Mouse (Mus musculus) hindbrain, embryonic 10.5 days (tissue): Measurements from ENCODE around the gene Gfra1. TPM values are rescaled to one million over a fixed set of nuclear protein-coding genes. Genes with fewer than 3 reads are reported as not detected.

ENCODE experiments used
- DNase-seq: peaks from one replicate; pipeline ENCODE4 v3.0.0-alpha.2; 2017; ENCODE audit warnings: low spot score
- H3K27ac ChIP-seq: fragments of 300-500 bp; sonication (generic); 2 replicates; pipeline ENCODE4 v1.5.1; 2016; ENCODE audit warnings: mild to moderate bottlenecking, moderate library complexity
- H3K27me3 ChIP-seq: fragments of 300-500 bp; sonication (generic); 2 replicates; pipeline ENCODE4 v1.6.1; 2016; ENCODE audit warnings: mild to moderate bottlenecking; ENCODE audit not compliant: poor library complexity, insufficient read depth, severe bottlenecking
- H3K36me3 ChIP-seq: fragments of 300-500 bp; sonication (generic); 2 replicates; pipeline ENCODE4 v1.6.1; 2016; ENCODE audit warnings: mild to moderate bottlenecking, moderate library complexity
- H3K4me1 ChIP-seq: fragments of 300-500 bp; sonication (generic); replicated peaks from 2 replicates; pipeline ENCODE4 v1.6.1; 2016; ENCODE audit warnings: mild to moderate bottlenecking
- H3K4me3 ChIP-seq: fragments of 300-500 bp; sonication (generic); 2 replicates; pipeline ENCODE4 v1.5.1; 2016; ENCODE audit warnings: mild to moderate bottlenecking, moderate library complexity
- H3K9me3 ChIP-seq: fragments of 300-500 bp; sonication (generic); 2 replicates; pipeline ENCODE4 v1.6.1; 2016; ENCODE audit warnings: mild to moderate bottlenecking, moderate library complexity
- WGBS: fragments of 180-500 bp; shearing (Covaris S2); methylation state at CpG from one replicate; pipeline ENCODE4 v1.1.7; 2016; 5-methylcytosine and 5-hydroxymethylcytosine counted together
- polyA plus RNA-seq: library from polyadenylated mRNA; unstranded; fragments of >200 nt; fragmentation: Nextera tagmentation; extraction: Ambion mirVana; gene quantifications from 2 replicates; pipeline ENCODE4 v1.2.1, GENCODE M21; 2016

Gene Gfra1
- polyA plus RNA-seq, 1 experiment from 2014 or later = 26.7 TPM

GRCm38 (mm10) chr19:58377969-58378368 is 77.7 kb downstream of the Gfra1 start:
- no peak for DNase-seq
- no peaks in the 10 kb centered on the region for H3K27me3 ChIP-seq
- H3K9me3 ChIP-seq = no peaks in the 10 kb centered on the region
- 86% methylated on average over 8 of the region's 8 CpGs for WGBS
- H3K4me1 ChIP-seq = peaks cover 8% of the 10 kb centered on the region; the same call in 1 of the 2 replicates
- H3K27ac ChIP-seq = no peak overlapping the region
- no peaks in the 10 kb centered on the region for H3K36me3 ChIP-seq
- H3K4me3 ChIP-seq = no peak overlapping the region

GRCm38 (mm10) chr19:58376675-58377102 is 79.0 kb downstream of the Gfra1 start:
- no peak overlapping the region for H3K27ac ChIP-seq
- 87% methylated on average over 8 of the region's 8 CpGs for WGBS
- H3K4me3 ChIP-seq = no peak overlapping the region
- H3K27me3 ChIP-seq = no peaks in the 10 kb centered on the region
- H3K4me1 ChIP-seq = peaks cover 12% of the 10 kb centered on the region; the same call in 1 of the 2 replicates
- DNase-seq = no peak
- no peaks in the 10 kb centered on the region for H3K9me3 ChIP-seq
- no peaks in the 10 kb centered on the region for H3K36me3 ChIP-seq

GRCm38 (mm10) chr19:58374648-58375047 is 81.1 kb downstream of the Gfra1 start:
- WGBS = 93% methylated on average over 5 of the region's 5 CpGs
- no peaks in the 10 kb centered on the region for H3K36me3 ChIP-seq
- DNase-seq = no peak
- no peak overlapping the region for H3K4me3 ChIP-seq
- H3K9me3 ChIP-seq = no peaks in the 10 kb centered on the region
- no peaks in the 10 kb centered on the region for H3K27me3 ChIP-seq
- 0 out of 2 replicates have a peak, but pooled peaks cover 3% of the 10 kb centered on the region for H3K4me1 ChIP-seq
- no peak overlapping the region for H3K27ac ChIP-seq

GRCm38 (mm10) chr19:58374155-58374554 is 81.6 kb downstream of the Gfra1 start:
- Histone ChIP-seq H3K27ac (no peak overlapping the region), H3K27me3 (no peaks in the 10 kb centered on the region), H3K9me3 (no peaks in the 10 kb centered on the region), H3K4me3 (no peak overlapping the region), H3K36me3 (no peaks in the 10 kb centered on the region), H3K4me1 (0 out of 2 replicates have a peak, but pooled peaks cover 3% of the 10 kb centered on the region)
- WGBS = 94% methylated on average over 4 of the region's 4 CpGs
- DNase-seq = no peak

- DNase-seq = no peak
- Histone ChIP-seq H3K27ac (no peak overlapping the region), H3K4me1 (peaks cover 10% of the 10 kb centered on the region), H3K27me3 (no peaks in the 10 kb centered on the region), H3K4me3 (no peak overlapping the region), H3K9me3 (no peaks in the 10 kb centered on the region), H3K36me3 (no peaks in the 10 kb centered on the region)
- 64% methylated on average over 2 of the region's 2 CpGs for WGBS
Measured at GRCm38 (mm10) chr19:58368513-58368912, 87.2 kb downstream of the Gfra1 start.

- Histone ChIP-seq H3K4me1 (peaks cover 7% of the 10 kb centered on the region), H3K4me3 (no peak overlapping the region), H3K36me3 (no peaks in the 10 kb centered on the region), H3K27ac (no peak overlapping the region), H3K9me3 (no peaks in the 10 kb centered on the region), H3K27me3 (no peaks in the 10 kb centered on the region)
- no peak for DNase-seq
- WGBS = 66% methylated on average over 9 of the region's 9 CpGs
Measured at GRCm38 (mm10) chr19:58364688-58365087, 91.0 kb downstream of the Gfra1 start.

- Histone ChIP-seq H3K4me3 (no peak overlapping the region), H3K4me1 (peaks cover 9% of the 10 kb centered on the region), H3K27me3 (no peaks in the 10 kb centered on the region), H3K9me3 (no peaks in the 10 kb centered on the region), H3K27ac (no peak overlapping the region), H3K36me3 (no peaks in the 10 kb centered on the region)
- WGBS = 64% methylated on average over 1 of the region's 1 CpGs
- DNase-seq = no peak
Measured at GRCm38 (mm10) chr19:58360982-58361381, 94.7 kb downstream of the Gfra1 start.

GRCm38 (mm10) chr19:58358063-58358462 is 97.6 kb downstream of the Gfra1 start:
- Histone ChIP-seq H3K27me3 (no peaks in the 10 kb centered on the region), H3K27ac (no peak overlapping the region), H3K4me3 (no peak overlapping the region), H3K4me1 (peaks cover 13% of the 10 kb centered on the region), H3K36me3 (no peaks in the 10 kb centered on the region), H3K9me3 (no peaks in the 10 kb centered on the region)
- no peak for DNase-seq
- WGBS = 88% methylated on average over 13 of the region's 13 CpGs

- Histone ChIP-seq H3K4me3 (no peak overlapping the region), H3K27ac (no peak overlapping the region), H3K4me1 (peaks cover 42% of the 10 kb centered on the region), H3K9me3 (no peaks in the 10 kb centered on the region), H3K36me3 (no peaks in the 10 kb centered on the region), H3K27me3 (peaks cover 13% of the 10 kb centered on the region; the same call in 1 of the 2 replicates)
- 39% methylated on average over 2 of the region's 2 CpGs for WGBS
- no peak for DNase-seq
Measured at GRCm38 (mm10) chr19:58353953-58354352, 101.8 kb downstream of the Gfra1 start.

GRCm38 (mm10) chr19:58353260-58353870 is 102.3 kb downstream of the Gfra1 start:
- 67% methylated on average over 13 of the region's 13 CpGs for WGBS
- peaks cover 48% of the 10 kb centered on the region for H3K4me1 ChIP-seq
- DNase-seq = no peak
- H3K4me3 ChIP-seq = no peak overlapping the region
- no peaks in the 10 kb centered on the region for H3K36me3 ChIP-seq
- no peaks in the 10 kb centered on the region for H3K9me3 ChIP-seq
- peaks cover 16% of the 10 kb centered on the region; the same call in 1 of the 2 replicates for H3K27me3 ChIP-seq
- H3K27ac ChIP-seq = no peak overlapping the region

- DNase-seq = peak; percentile 18
- 34% methylated on average over 5 of the region's 5 CpGs for WGBS
- no peak overlapping the region for H3K4me3 ChIP-seq
- H3K9me3 ChIP-seq = no peaks in the 10 kb centered on the region
- H3K27ac ChIP-seq = peak overlapping the region; percentile 75
- H3K27me3 ChIP-seq = peaks cover 16% of the 10 kb centered on the region; the same call in 1 of the 2 replicates
- H3K36me3 ChIP-seq = no peaks in the 10 kb centered on the region
- peaks cover 49% of the 10 kb centered on the region for H3K4me1 ChIP-seq
Measured at GRCm38 (mm10) chr19:58349890-58350408, 105.8 kb downstream of the Gfra1 start.

GRCm38 (mm10) chr19:58345137-58345536 is 110.6 kb downstream of the Gfra1 start:
- H3K4me3 ChIP-seq = no peak overlapping the region
- no peaks in the 10 kb centered on the region for H3K36me3 ChIP-seq
- H3K27ac ChIP-seq = no peak overlapping the region
- WGBS = 66% methylated on average over 7 of the region's 7 CpGs
- no peaks in the 10 kb centered on the region for H3K9me3 ChIP-seq
- DNase-seq = no peak
- peaks cover 4% of the 10 kb centered on the region; the same call in 1 of the 2 replicates for H3K27me3 ChIP-seq
- peaks cover 23% of the 10 kb centered on the region for H3K4me1 ChIP-seq

- Histone ChIP-seq H3K4me3 (no peak overlapping the region), H3K36me3 (no peaks in the 10 kb centered on the region), H3K27me3 (no peaks in the 10 kb centered on the region), H3K9me3 (no peaks in the 10 kb centered on the region), H3K27ac (no peak overlapping the region), H3K4me1 (peaks cover 7% of the 10 kb centered on the region)
- DNase-seq = no peak
- 87% methylated on average over 4 of the region's 4 CpGs for WGBS
Measured at GRCm38 (mm10) chr19:58341351-58341750, 114.4 kb downstream of the Gfra1 start.
